Mouse (Mus musculus): ENCODE results near the gene Tcaf3.

The Tcaf3 gene

GRCm38 (mm10) chr6:42542036-42543031 is 55.2 kb downstream of the Tcaf3 start:
- no peak for DNase-seq (ENCODE audit: low spot score)

DNA sequence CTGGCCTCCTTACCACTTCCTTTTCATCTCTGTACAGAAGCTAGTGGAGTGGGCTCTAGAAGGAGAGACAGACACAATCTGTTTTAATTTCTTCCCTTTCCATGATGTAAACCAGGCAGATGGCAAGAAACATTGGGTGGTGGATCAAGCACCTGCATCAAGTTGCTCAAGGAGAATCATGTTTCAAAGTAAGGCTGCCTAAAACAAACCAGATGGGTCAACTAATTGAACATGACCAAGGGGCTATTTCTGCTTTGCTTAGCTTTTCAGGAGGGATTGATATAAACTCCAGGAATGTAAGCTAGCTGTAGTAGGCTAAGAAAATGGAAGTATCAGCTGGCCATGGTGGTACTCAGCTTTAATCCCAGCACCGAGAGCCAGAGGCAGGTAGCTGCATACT is 56.8 kb downstream of the Tcaf3 start:
- no peak for DNase-seq (ENCODE audit: low spot score)

DNA sequence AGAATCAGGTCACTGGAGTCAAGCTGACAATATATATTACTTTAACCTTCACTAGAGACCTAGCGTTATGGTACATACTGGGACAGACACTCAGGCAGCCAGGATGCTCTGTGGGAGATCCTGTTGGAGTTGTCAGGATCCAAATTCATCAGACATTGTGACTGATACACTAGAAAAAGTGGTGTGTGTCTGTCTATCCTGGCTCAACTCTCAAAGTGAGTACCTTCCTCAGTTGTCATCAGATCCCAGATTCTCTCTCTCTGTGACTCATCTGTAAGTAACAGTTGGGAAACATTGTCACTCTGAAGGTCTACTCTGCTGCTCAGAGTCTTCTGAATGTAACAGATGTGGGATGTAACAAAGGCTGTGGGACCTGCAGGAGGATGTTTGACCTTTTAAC is 57.8 kb downstream of the Tcaf3 start:
- no peak for DNase-seq (ENCODE audit: low spot score)

Measured in T-cell, adult 2 months (primary cell).